Mouse (Mus musculus) Patski (cell line): ENCODE data around the gene Alkbh2. TPM values are rescaled to one million over a fixed set of nuclear protein-coding genes. Genes with fewer than 3 reads are reported as not detected.

Source experiments
- ATAC-seq: fragments of 100-300 bp; one replicate; pipeline ENCODE4 v1.8.0; 2021
- CTCF ChIA-PET: fragments of 350-600 bp; sonication (Branson Sonifier 250); formaldehyde crosslinking; loops from one replicate; lab custom pipeline; 2022; ENCODE audit warnings: inconsistent platforms; lab: Charles Lee
- POLR2A ChIA-PET: fragments of 350-600 bp; sonication (Branson Sonifier 250); formaldehyde crosslinking; loops from one replicate; lab custom pipeline; 2022; ENCODE audit warnings: antibody characterized with exemption, inconsistent platforms; lab: Charles Lee
- DNase-seq: peaks from one replicate; pipeline ENCODE4 v3.0.0-alpha.2; 2011; ENCODE audit warnings: low read depth, low spot score
- H3K27me3 ChIP-seq: fragments of 371-371 bp; one replicate; pipeline ENCODE4 v1.5.1; 2021
- CTCF ChIP-seq: fragments of 100-300 bp; IDR thresholded peaks from one replicate; pipeline ENCODE4 v1.5.1; 2021
- in situ Hi-C: fragments of 300-500 bp; cut with MboI; formaldehyde crosslinking; loops from 3 replicates; pipeline ENCODE4 v1.11.1; 2018; ENCODE audit warnings: low pct_unique_long_range_greater_than_20kb, mixed read lengths
- polyA plus RNA-seq: library from polyadenylated mRNA; unstranded; gene quantifications from one replicate; pipeline ENCODE4 v1.2.3, GENCODE M21; 2021

Alkbh2 gene
- polyA plus RNA-seq, 1 experiment from 2014 or later, result 34.1 TPM

DNA sequence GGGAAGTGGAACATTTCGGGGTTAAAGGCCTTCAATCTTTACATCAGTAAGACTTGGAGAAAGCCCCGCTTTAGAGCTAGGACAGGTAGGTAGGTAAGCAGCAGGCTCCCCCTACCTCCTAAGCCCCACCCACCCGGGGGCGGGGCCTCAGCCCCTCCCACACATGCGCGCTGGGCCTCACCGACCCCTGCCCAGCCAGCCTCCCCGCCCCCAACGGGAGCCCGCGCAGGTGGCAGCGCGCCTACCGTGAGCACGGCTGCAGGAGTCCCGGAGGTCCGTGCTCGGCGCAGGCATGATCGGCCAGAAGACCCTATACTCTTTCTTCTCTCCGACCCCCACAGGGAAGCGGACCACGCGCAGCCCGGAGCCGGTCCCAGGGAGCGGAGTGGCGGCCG, 2.2 kb upstream of the Alkbh2 start, which contains the start of gene Ung:
Gene Ung (plus strand): TSS at position 176 of the 395 bp plus-strand sequence.
- TF ChIP-seq CTCF, result no peak
- no peaks in the 10 kb centered on the region for H3K27me3 ChIP-seq
- ATAC-seq (no peak), DNase-seq (no peak)
- CTCF ChIA-PET, result interaction anchor here (0.9 to 1.8 kb wide), 3 partner anchors 30 to 191 kb away, joined by 3 to 4 read pairs (median 3); no protein-coding TSS in a partner anchor
- POLR2A ChIA-PET, result interaction anchor here (0.6 to 1.6 kb wide), 2 partner anchors 10 to 1419 kb away, joined by 3 to 7 read pairs; no protein-coding TSS in a partner anchor
- in situ Hi-C loops, result no loop called here

DNA sequence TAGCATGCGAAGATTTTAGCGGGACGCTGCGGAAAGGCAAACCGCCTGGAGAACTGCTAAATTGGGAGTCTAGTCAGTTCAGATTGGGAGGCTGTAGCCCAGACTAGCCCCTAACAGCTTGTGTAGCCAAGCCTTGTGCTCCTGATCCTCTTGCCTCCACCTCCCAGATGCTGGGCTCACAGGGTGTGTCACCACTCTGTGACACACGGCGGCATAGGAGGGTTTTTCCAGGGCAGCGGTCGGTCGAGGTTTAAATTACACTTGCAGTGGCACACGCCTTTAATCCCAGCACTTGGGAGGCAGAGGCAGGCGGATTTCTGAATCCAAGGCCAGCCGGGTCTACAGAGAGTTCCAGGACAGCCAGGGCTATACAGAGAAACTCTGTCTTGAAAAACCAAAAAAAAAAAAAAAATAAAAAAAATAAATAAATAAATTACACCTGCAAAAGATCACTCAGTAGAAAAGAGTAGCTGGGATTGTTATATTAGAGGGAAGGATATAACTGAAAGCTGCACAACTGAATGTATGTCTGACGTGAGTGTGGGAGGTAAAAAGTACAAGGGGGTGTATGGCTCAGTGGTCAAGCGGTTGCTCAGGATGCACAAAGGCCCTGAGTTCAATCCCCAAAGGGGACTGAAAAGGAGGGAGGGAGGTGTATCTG, 1.7 kb upstream of the Alkbh2 start:
- no peaks in the 10 kb centered on the region for H3K27me3 ChIP-seq
- TF ChIP-seq CTCF, result no peak
- POLR2A ChIA-PET, result interaction anchor here (0.6 kb wide), 1 partner anchor 1419 kb away, joined by 3 read pairs; no protein-coding TSS in a partner anchor
- no peak for ATAC-seq
- DNase-seq, result no peak
- in situ Hi-C loops, result no loop called here
- CTCF ChIA-PET, result interaction anchor here (0.9 to 1.8 kb wide), 2 partner anchors 77 to 191 kb away, joined by 3 to 4 read pairs; no protein-coding TSS in a partner anchor

DNA sequence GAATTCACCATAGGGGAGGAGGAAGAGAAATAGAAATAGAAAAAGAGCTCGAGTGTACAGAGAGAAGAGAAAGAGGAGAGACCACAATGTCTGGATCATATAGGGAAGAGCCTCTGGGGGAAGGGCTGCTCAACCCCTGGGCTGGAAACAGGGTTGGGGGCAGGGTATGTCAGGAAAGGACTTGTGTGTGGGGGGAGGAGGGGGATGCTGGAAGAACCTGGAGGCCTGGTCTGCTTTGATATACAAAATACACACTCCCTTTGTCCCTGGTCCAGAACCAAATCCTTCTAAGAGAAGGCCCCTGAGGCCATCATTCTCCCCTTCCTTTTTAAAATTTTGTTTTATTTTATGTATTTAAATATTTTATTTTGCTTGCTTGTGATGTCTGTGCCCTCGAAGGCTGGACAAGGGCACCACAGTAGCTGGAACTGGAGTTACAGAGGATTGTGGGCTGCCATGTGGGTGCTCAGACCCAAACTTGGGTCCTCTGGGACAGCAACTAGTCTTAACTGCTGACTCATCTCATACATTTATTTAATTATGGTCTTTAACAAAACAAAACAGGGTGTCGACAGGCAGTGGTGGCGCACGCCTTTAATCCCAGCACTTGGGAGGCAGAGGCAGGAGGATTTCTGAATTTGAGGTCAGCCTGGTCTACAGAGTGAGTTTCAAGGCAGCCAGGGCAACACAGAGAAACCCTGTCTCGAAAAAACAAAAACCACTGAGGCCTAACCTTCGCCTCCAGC, 1.3 kb downstream of the Alkbh2 start:
- no peak for ATAC-seq
- CTCF ChIA-PET, result interaction anchor here (0.8 to 0.9 kb wide), 2 partner anchors 26 to 30 kb away, joined by 3 read pairs; no protein-coding TSS in a partner anchor
- in situ Hi-C loops, result no loop called here
- TF ChIP-seq CTCF, result no peak
- H3K27me3 ChIP-seq, result no peaks in the 10 kb centered on the region
- DNase-seq, result no peak
- POLR2A ChIA-PET, result interaction anchor here (0.7 kb wide), 1 partner anchor 13 kb away, joined by 3 read pairs; no protein-coding TSS in a partner anchor

DNA sequence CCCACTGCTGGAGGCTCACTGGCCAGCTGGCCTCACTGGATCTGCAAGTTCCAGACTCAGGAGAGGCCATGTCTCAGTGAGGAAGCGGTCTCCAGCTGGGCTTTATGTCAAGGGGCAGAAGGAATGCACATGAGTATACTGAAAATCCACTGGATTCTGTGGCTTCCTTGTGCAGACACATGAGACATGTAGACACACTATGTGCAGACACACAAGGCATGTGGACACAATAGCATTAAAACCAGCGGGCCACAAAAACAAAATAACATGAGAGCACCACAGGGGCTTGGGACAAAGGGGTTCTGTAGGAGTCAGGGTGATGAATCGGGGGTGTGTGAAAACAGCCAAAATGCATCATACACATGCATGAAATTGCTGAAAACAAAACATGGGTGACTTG, 2.0 kb downstream of the Alkbh2 start:
- ATAC-seq (no peak), DNase-seq (peak; percentile 20)
- TF ChIP-seq CTCF, result no peak
- in situ Hi-C loops, result no loop called here
- no peaks in the 10 kb centered on the region for H3K27me3 ChIP-seq
- ChIA-PET CTCF (no interaction called here), POLR2A (no interaction called here)

DNA sequence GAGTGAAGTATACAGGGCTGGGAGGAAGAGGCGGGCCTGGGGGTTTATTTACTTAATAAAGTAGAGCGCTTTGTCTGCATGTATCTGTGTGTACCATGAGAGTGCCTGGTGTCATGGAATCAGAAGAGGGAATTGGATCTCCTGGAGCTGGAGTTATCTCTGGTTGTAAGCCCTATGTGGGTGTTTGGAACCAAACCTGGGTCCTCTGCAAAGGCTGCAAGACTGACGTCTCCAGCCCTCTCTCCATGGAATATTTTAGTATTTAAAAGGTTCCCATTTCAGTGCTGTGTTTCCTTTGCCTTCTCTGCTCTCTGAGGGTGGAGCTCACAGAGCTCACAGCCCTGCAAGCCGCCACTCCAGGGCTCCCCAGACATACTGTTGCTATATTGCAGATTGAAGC, 8.2 kb downstream of the Alkbh2 start:
- CTCF ChIA-PET, result no interaction called here
- POLR2A ChIA-PET, result no interaction called here
- H3K27me3 ChIP-seq, result no peaks in the 10 kb centered on the region
- in situ Hi-C loops, result no loop called here
- no peak for TF ChIP-seq CTCF
- no peak for DNase-seq
- no peak for ATAC-seq

DNA sequence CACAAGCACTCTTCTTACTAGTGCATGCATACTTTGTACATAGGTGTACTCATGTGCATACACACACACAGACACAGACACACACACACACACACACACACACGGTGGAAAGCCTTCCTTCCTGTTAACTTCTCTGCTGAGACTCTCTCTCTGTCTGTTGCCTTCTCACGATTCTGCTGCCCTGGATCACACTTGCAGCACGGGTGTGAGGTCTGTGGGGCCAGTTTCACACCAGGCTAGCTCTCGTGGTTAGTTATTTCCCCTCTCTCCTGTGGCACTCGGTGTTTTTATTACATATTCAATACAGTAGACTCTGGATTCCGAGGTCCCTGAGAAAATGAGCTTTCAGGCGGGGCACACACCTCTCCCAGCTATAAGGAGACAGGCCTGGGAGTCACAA, 11.4 kb downstream of the Alkbh2 start:
- DNase-seq, result no peak
- ATAC-seq, result no peak
- H3K27me3 ChIP-seq, result no peaks in the 10 kb centered on the region
- ChIA-PET CTCF (no interaction called here), POLR2A (no interaction called here)
- in situ Hi-C loops, result no loop called here
- no peak for TF ChIP-seq CTCF

DNA sequence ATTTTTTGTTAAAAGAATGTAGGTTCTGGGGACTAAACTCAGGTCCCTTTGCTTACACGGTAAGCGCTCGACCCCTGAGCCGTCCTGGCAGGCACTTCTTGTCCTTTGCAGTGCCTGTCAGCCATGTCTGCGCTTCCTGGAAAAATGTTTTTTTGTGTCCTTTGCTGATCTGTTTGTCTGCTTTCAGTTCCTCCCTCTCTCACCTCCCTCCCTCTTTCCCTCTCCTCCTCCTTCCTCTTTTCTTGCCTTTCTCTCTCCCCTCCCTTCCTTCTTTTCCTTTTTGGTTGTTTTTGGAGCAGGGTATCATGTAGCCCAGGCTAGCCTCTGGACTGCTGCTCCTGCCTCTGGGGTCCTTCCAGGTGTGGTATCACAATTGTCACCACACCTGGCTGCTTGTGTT, 13.0 kb downstream of the Alkbh2 start:
- ChIA-PET CTCF (no interaction called here), POLR2A (no interaction called here)
- no peak for DNase-seq
- in situ Hi-C loops, result no loop called here
- no peaks in the 10 kb centered on the region for H3K27me3 ChIP-seq
- no peak for TF ChIP-seq CTCF
- ATAC-seq, result no peak

DNA sequence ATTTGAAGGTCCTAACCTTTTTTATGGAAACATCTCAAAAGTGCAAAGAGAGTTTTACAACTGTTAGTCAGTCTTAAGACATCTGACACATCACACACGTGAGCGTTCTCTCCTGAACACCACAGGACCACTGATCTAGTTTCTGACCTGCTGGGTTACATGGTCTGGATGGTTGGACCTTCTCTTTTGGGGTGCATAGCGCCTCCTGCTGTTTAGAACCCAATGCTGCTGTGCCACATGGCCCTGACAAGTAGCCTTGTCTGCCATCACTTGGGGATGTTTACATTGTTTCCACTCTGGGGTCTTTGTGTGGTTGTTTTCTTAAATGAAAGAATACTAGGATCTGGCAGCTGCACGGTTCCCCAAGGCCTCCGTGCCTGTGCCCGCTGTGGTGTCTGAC, 14.7 kb downstream of the Alkbh2 start:
- POLR2A ChIA-PET, result interaction anchor here (1.0 kb wide), 1 partner anchor 10 kb away, joined by 3 read pairs; no protein-coding TSS in a partner anchor
- CTCF ChIA-PET, result no interaction called here
- in situ Hi-C loops, result no loop called here
- no peak for ATAC-seq
- DNase-seq, result no peak
- no peaks in the 10 kb centered on the region for H3K27me3 ChIP-seq
- no peak for TF ChIP-seq CTCF

DNA sequence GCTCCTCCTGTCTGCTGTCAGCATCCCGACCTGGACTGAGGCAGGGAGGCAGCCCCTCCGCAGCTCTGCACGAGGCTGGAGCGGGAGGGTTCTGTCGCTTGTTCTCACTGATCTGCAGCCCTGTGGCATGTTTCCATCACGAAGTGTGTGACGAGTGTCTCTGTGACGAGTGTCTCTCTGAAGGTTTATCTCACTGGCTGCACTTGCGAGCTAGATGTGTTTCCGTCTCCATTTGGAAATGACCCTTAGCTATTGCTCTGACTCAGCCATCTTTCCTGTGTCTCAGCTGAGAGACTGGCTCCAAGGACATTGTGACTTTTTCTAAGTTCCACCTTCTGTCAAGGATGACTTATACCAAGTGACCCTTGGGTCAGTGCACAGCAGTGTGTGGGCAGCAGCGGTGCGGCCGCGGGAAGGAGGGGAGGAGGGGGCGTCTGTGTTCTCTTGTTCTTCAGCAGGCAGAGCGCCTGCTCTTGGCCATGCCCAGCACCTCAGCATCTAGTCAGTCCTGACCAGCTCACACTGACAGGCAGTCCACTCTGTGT, 21.6 kb downstream of the Alkbh2 start:
- ChIA-PET CTCF (interaction anchor here (1.1 kb wide), 1 partner anchor 93 kb away, joined by 3 read pairs; no protein-coding TSS in a partner anchor), POLR2A (interaction anchor here (0.6 to 0.7 kb wide), 2 partner anchors 130 to 163 kb away, joined by 3 read pairs; no protein-coding TSS in a partner anchor)
- no peak for TF ChIP-seq CTCF
- in situ Hi-C loops, result no loop called here
- no peaks in the 10 kb centered on the region for H3K27me3 ChIP-seq
- DNase-seq (no peak), ATAC-seq (no peak)

DNA sequence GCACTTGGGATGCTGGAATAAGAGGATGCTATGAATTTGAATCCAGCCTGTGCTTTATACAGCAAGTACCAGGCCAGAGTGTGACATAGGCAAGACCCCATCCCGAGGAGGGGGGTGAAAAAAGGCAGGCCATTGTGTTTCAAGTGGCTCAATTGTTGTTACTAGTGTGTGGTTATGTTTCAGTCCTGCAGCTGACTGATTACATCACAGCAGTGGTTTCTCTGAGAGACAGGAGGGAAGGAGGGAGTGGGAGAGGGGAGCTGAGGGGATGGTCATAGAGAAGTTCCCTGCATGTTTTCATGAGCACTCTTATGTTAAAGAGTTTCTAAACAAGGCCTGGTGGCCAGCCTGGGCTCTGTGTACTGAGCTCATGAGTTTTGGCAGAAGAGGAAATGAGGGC, 25.2 kb downstream of the Alkbh2 start:
- in situ Hi-C loops, result no loop called here
- POLR2A ChIA-PET, result interaction anchor here (1.0 kb wide), 1 partner anchor 11 kb away, joined by 3 read pairs; no protein-coding TSS in a partner anchor
- DNase-seq, result no peak

More for the DNA sequence above, 25.2 kb downstream of the Alkbh2 start:
- no peak for TF ChIP-seq CTCF
- CTCF ChIA-PET, result no interaction called here
- ATAC-seq, result no peak
- H3K27me3 ChIP-seq, result no peaks in the 10 kb centered on the region
